Mouse (Mus musculus) ES-Bruce4 (cell line): Measurements from ENCODE around the gene Trem1. TPM values are rescaled to one million over a fixed set of nuclear protein-coding genes. Genes with fewer than 3 reads are reported as not detected.

ENCODE experiments used
- H3K27ac ChIP-seq: 2 replicates; pipeline ENCODE4 v1.5.1; 2012; ENCODE audit warnings: low read length, inconsistent platforms; ENCODE audit not compliant: insufficient read depth
- H3K27me3 ChIP-seq: 2 replicates; pipeline ENCODE4 v1.6.1; 2012; ENCODE audit warnings: mild to moderate bottlenecking, low read length, inconsistent platforms; ENCODE audit not compliant: control insufficient read depth, poor library complexity, insufficient read depth, severe bottlenecking
- H3K36me3 ChIP-seq: 2 replicates; pipeline ENCODE4 v1.6.1; 2012; ENCODE audit warnings: inconsistent platforms, mild to moderate bottlenecking, low read length, moderate library complexity; ENCODE audit not compliant: control insufficient read depth, poor library complexity, insufficient read depth, severe bottlenecking
- H3K4me1 ChIP-seq: one replicate; pipeline ENCODE4 v1.8.1; 2011; ENCODE audit warnings: low read length; ENCODE audit not compliant: control insufficient read depth, insufficient read depth
- H3K4me3 ChIP-seq: 2 replicates; pipeline ENCODE4 v1.5.1; 2011; ENCODE audit warnings: low read depth, mild to moderate bottlenecking, low read length
- H3K9ac ChIP-seq: 2 replicates; pipeline ENCODE4 v1.6.1; 2012; ENCODE audit warnings: low read depth, mild to moderate bottlenecking, inconsistent platforms; ENCODE audit not compliant: poor library complexity, severe bottlenecking
- H3K9me3 ChIP-seq: replicated peaks from 2 replicates; pipeline ENCODE4 v1.6.1; 2012; ENCODE audit warnings: mild to moderate bottlenecking, low read length, inconsistent platforms; ENCODE audit not compliant: control insufficient read depth, poor library complexity, insufficient read depth, severe bottlenecking
- CTCF ChIP-seq: IDR thresholded peaks from one replicate; pipeline ENCODE4 v1.8.1; 2011; ENCODE audit warnings: low read depth, low read length
- EP300 ChIP-seq: IDR thresholded peaks from 2 replicates; pipeline ENCODE4 v1.6.1; 2011; ENCODE audit warnings: low read depth, low read length; ENCODE audit not compliant: insufficient read depth
- POLR2A ChIP-seq: IDR thresholded peaks from one replicate; pipeline ENCODE4 v1.8.1; 2011; ENCODE audit warnings: low read length; ENCODE audit not compliant: insufficient read depth
- polyA plus RNA-seq: library from polyadenylated mRNA; stranded (reverse); fragments of >200 nt; gene quantifications from 2 replicates; pipeline ENCODE4 v1.2.4, GENCODE M21; 2011; ENCODE audit warnings: low read depth; ENCODE audit not compliant: missing spikeins, insufficient read depth, insufficient read length

Gene Trem1
- polyA plus RNA-seq, 1 experiment: not detected

DNA sequence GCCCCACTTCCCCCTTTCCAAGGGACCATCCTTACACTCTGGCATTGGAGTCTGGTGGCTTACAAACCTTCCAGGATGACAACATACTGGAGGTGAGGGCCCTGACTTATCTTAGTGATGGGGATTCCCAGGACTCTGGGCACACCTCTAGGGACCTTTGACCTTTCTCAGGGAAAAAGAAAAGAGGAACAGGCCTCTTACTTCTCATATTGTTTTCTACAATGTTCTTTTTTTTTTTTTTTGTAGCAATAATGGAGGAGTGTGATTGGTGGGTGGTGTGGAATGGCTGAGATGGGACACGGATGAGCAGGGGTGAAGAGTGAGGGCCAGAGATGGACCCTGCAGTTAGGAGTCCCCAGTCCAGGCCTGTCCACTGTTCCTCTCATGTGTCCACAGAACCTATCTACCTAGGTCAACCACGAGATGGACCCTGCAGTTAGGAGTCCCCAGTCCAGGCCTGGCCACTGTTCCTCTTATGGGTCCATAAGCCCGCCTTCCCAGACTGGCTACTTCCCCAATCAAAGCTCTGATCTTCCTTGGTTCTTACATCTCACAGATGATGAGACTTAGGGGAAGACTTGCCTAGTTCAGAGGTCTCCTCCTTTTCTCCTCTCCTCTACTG is 31.3 kb downstream of the Trem1 start, which contains the start of gene Treml4:
Gene Treml4, plus strand, starts transcription at position 555 of the 622 bp plus-strand sequence.
- no peaks in the 10 kb centered on the region for H3K4me1 ChIP-seq
- H3K9me3 ChIP-seq: peaks cover 5% of the 10 kb centered on the region; the same call in 1 of the 2 replicates
- H3K9ac ChIP-seq: no peak within 1 kb of the TSS
- no peak within 1 kb of the TSS for H3K27ac ChIP-seq
- no peak within 1 kb of the TSS for H3K4me3 ChIP-seq
- no peaks in the 10 kb centered on the region for H3K36me3 ChIP-seq
- TF ChIP-seq POLR2A (no peak), CTCF (no peak), EP300 (no peak)
- no peaks in the 10 kb centered on the region for H3K27me3 ChIP-seq

DNA sequence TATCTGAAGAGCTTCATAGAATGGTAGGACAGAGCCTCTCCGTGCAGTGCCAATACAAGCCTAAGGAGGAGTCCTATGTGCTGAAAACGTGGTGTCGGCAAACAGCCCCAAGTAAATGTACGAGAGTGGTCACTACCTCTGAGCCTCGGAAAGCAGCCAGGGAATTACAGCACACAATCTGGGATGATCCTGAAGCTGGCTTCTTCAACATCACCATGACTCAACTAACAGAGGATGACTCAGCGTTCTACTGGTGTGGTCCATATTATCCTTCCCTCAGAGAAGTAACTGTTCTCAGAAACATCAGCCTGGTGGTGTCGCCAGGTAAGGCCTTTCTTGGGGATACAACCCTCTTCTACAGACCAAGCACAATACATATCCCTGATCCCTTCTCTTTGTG is 32.1 kb downstream of the Trem1 start:
- H3K4me1 ChIP-seq: no peaks in the 10 kb centered on the region
- no peaks in the 10 kb centered on the region for H3K27me3 ChIP-seq
- H3K9me3 ChIP-seq: no peaks in the 10 kb centered on the region
- no peak for TF ChIP-seq EP300
- no peak for TF ChIP-seq CTCF
- TF ChIP-seq POLR2A: no peak
- no peak overlapping the region for H3K4me3 ChIP-seq
- H3K36me3 ChIP-seq: no peaks in the 10 kb centered on the region
- no peak overlapping the region for H3K9ac ChIP-seq
- H3K27ac ChIP-seq: no peak overlapping the region

DNA sequence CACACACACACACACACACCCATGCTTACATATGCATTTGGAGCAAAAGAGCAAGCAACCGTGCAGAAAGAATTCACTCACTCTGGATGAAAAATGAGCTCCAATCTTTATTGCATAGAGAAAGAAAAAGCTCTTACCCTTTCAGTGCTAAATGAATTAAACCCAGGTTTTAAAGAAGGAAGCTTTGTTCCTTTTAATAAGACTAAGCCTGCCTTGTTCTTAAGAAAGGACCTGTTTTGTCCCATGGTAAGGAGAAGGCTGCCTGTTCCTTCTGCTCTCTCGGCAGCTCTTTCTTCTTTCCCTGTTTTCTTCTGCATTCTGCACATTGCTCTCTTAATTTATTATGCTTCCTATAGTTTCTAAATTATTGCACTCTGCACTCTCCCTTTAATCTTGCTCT is 33.6 kb downstream of the Trem1 start:
- TF ChIP-seq EP300 (no peak), CTCF (no peak), POLR2A (no peak)
- Histone ChIP-seq H3K27ac (no peak overlapping the region), H3K27me3 (no peaks in the 10 kb centered on the region), H3K4me1 (no peaks in the 10 kb centered on the region), H3K9ac (no peak overlapping the region), H3K9me3 (no peaks in the 10 kb centered on the region), H3K36me3 (no peaks in the 10 kb centered on the region), H3K4me3 (no peak overlapping the region)

GRCm38 (mm10) chr17:48266610-48267304 is 34.2 kb downstream of the Trem1 start:
- Histone ChIP-seq H3K9ac (no peak overlapping the region), H3K4me1 (no peaks in the 10 kb centered on the region), H3K9me3 (no peaks in the 10 kb centered on the region), H3K36me3 (no peaks in the 10 kb centered on the region), H3K27me3 (no peaks in the 10 kb centered on the region), H3K4me3 (no peak overlapping the region), H3K27ac (no peak overlapping the region)
- TF ChIP-seq EP300 (no peak), CTCF (no peak), POLR2A (no peak)

GRCm38 (mm10) chr17:48267591-48267990 is 35.0 kb downstream of the Trem1 start:
- Histone ChIP-seq H3K27ac (no peak overlapping the region), H3K36me3 (no peaks in the 10 kb centered on the region), H3K9me3 (no peaks in the 10 kb centered on the region), H3K9ac (no peak overlapping the region), H3K4me3 (no peak overlapping the region), H3K4me1 (no peaks in the 10 kb centered on the region), H3K27me3 (no peaks in the 10 kb centered on the region)
- TF ChIP-seq POLR2A (no peak), EP300 (no peak)

- Histone ChIP-seq H3K36me3 (no peaks in the 10 kb centered on the region), H3K4me3 (no peak overlapping the region), H3K27ac (no peak overlapping the region), H3K4me1 (no peaks in the 10 kb centered on the region), H3K27me3 (no peaks in the 10 kb centered on the region), H3K9me3 (no peaks in the 10 kb centered on the region), H3K9ac (no peak overlapping the region)
- TF ChIP-seq POLR2A (no peak), CTCF (no peak), EP300 (no peak)
These were observed 35.7 kb downstream of the Trem1 start for GRCm38 (mm10) chr17:48268276-48268675.
